Mouse (Mus musculus) WW6 (cell line): Measurements from ENCODE around the gene Rfx5.

ENCODE experiments used
- DNase-seq: peaks from one replicate; pipeline ENCODE4 v3.0.0-alpha.2; 2013; ENCODE audit warnings: low read depth, low spot score

Rfx5 gene

GRCm38 (mm10) chr3:94989159-94989761, 35.4 kb downstream of the Rfx5 start:
- DNase-seq, result no peak

GRCm38 (mm10) chr3:94996946-94997345, 43.1 kb downstream of the Rfx5 start:
- DNase-seq, result no peak

GRCm38 (mm10) chr3:95002569-95002968, 48.7 kb downstream of the Rfx5 start:
- DNase-seq, result no peak

GRCm38 (mm10) chr3:95003273-95003672, 49.4 kb downstream of the Rfx5 start:
- DNase-seq, result no peak

GRCm38 (mm10) chr3:95005651-95006050, 51.8 kb downstream of the Rfx5 start:
- DNase-seq, result no peak

GRCm38 (mm10) chr3:95007706-95008105, 53.8 kb downstream of the Rfx5 start:
- no peak for DNase-seq

- no peak for DNase-seq
Measured at GRCm38 (mm10) chr3:95010396-95010795, 56.5 kb downstream of the Rfx5 start.
